Mouse (Mus musculus): ENCODE results near the gene Tha1.

DNA sequence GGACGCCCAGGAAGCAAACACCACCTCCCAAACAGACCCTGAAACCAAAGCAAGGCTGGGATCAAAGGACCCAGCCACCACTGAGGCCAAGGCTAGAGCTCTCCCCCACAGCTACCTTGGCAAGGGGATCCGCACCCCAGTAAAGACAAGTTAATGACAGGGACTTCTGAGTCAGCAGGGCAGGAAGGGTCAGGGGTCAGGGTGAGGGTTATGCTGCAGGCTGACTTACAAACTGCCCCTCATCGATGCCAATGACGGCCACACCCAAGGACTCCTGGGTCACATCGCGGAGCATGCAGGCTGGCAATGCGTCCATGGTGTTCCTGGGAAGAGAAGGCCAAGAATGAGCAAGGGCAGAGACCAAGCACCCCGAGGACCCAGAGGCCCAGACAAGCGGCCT lies 51.4 kb downstream of the Tha1 start:
- TF ChIP-seq POLR2A (IDR thresholded peaks at IDR 0.05; ENCODE audit: low read depth, low read length), result no peak
- TF ChIP-seq CTCF (IDR thresholded peaks at IDR 0.05; ENCODE audit: extremely low read depth, insufficient read length, insufficient replicate concordance, low read depth, low read length), result no peak

All from small intestine, adult 2 months (tissue).